In the genomic region with DNA sequence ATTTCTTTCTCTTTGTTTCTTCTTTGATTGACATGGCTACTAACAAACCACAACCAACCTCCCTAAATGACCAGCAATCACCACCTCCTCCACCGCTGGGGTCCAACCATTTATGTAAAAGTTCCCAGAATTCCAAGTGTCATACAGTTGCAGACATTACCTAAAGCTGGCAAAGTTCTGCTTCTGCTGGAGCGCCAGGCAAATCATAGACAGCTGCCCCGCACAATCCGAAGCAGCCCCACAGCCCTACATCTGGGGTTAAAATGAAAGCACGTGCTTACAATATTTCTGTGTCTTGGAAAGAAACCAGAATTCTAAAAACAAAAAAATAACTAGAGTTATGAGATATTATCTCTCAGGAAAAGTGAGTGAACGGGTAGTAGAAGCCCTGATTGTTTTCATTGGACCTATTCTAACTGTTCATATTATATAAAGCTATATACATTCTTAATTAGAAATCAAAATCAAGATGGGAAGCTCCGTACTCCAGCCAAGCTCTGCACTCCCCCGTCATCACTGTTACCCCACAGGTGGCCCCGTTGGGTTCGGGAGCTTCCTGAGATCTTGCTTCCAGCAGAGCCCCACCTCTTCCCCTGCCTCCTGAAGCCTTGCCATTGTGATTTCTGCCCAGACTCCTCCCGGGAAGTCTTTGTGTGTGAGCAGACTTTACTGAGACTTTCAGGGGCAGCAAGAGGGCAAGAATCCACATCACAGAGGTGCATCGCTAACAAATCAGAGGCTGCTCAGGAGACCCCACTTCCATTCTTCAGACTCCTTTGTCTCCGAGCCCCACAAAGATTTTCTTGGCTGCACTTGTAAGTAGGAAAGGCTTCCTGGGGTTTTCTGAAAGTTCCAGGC, we compare ENCODE assay signal across 8 mouse cellular contexts. TPM values are rescaled to one million over a fixed set of nuclear protein-coding genes. Genes with fewer than 3 reads are reported as not detected.
DNase-seq lines count a peak whose midpoint lies in the region; ATAC-seq and TF ChIP-seq lines count a peak whose summit lies in the region.

No protein-coding gene starts in this region.

- H3K4me3 ChIP-seq in lung, adult 2 months (replicated peaks; ENCODE audit: extremely low read depth, low read depth, low read length): no peak overlapping the region
- H3K4me3 ChIP-seq in heart, embryonic 14.5 days (ENCODE audit: control insufficient read depth in 1 of 2, insufficient read depth in 1 of 2, low read depth in 1 of 2, low read length in 2 of 2): peak overlapping the region; percentile 11 to 34
- H3K4me3 ChIP-seq in kidney, postnatal 0 days (replicated peaks; ENCODE audit: low read depth, low read length): peak overlapping the region; percentile 21
- H3K4me3 ChIP-seq in midbrain, embryonic 15.5 days: peak overlapping the region; percentile 2; the same call in 1 of the 2 replicates

- ATAC-seq in heart, embryonic 14.5 days (ENCODE audit: insufficient number of reproducible peaks, insufficient read depth, low FRiP score, low read depth): no peak
- ATAC-seq in kidney, postnatal 0 days (replicated peaks; ENCODE audit: low FRiP score, low read depth): no peak
- ATAC-seq in midbrain, embryonic 15.5 days (replicated peaks): no peak

- H3K4me1 ChIP-seq in lung, adult 2 months (ENCODE audit: control insufficient read depth, insufficient read depth, low read length): no peaks in the 10 kb centered on the region
- H3K4me1 ChIP-seq in heart, embryonic 14.5 days (ENCODE audit: control insufficient read depth in 2 of 2, insufficient read depth in 2 of 2, low read length in 2 of 2): peaks cover 3 to 6% of the 10 kb centered on the region in 2 experiments; a peak in 1 of 4 replicates
- H3K4me1 ChIP-seq in kidney, postnatal 0 days (replicated peaks; ENCODE audit: insufficient read depth, low read length): no peaks in the 10 kb centered on the region
- peaks cover 7% of the 10 kb centered on the region; the same call in 1 of the 2 replicates for H3K4me1 ChIP-seq in midbrain, embryonic 15.5 days

- H3K4me2 ChIP-seq in heart, embryonic 14.5 days (ENCODE audit: low read length): peak overlapping the region; percentile 62
- H3K4me2 ChIP-seq in kidney, postnatal 0 days (ENCODE audit: low read length): peak overlapping the region; percentile 54
- H3K4me2 ChIP-seq in midbrain, embryonic 15.5 days: peak overlapping the region; percentile 36

- peak overlapping the region in 1 of 2 experiments; percentile 46; a peak in 2 of 4 replicates for H3K27ac ChIP-seq in heart, embryonic 14.5 days (replicated peaks in 1 of 2; ENCODE audit: control insufficient read depth in 1 of 2, insufficient read depth in 1 of 2, low read depth in 2 of 2, low read length in 2 of 2)
- 0 out of 2 replicates have a peak overlapping the region, but pooled peaks have one; percentile 8 for H3K27ac ChIP-seq in kidney, postnatal 0 days
- H3K27ac ChIP-seq in midbrain, embryonic 15.5 days: no peak overlapping the region

- H3K9me3 ChIP-seq in heart, embryonic 14.5 days (ENCODE audit: control insufficient read depth, low read length): no peaks in the 10 kb centered on the region
- no peaks in the 10 kb centered on the region for H3K9me3 ChIP-seq in kidney, postnatal 0 days (replicated peaks; ENCODE audit: low read length)
- H3K9me3 ChIP-seq in midbrain, embryonic 15.5 days: no peaks in the 10 kb centered on the region

- no peaks in the 10 kb centered on the region for H3K27me3 ChIP-seq in heart, embryonic 14.5 days (ENCODE audit: control insufficient read depth, insufficient read depth, low read length)
- H3K27me3 ChIP-seq in kidney, postnatal 0 days (ENCODE audit: insufficient read depth, low read length): no peaks in the 10 kb centered on the region
- H3K27me3 ChIP-seq in midbrain, embryonic 15.5 days (replicated peaks): no peaks in the 10 kb centered on the region

- TF ChIP-seq CTCF in lung, adult 2 months (IDR thresholded peaks at IDR 0.05; ENCODE audit: insufficient read depth, low read length): no peak
- TF ChIP-seq CTCF in kidney, postnatal 0 days (IDR thresholded peaks at IDR 0.05; ENCODE audit: low read depth): no peak

- WGBS in lung, adult 2 months: 24% methylated on average over 13 of the region's 13 CpGs
- WGBS in heart, embryonic 14.5 days: 31% methylated on average over 13 of the region's 13 CpGs
- 32% methylated on average over 13 of the region's 13 CpGs for WGBS in kidney, postnatal 0 days
- WGBS in midbrain, embryonic 15.5 days: 29% methylated on average over 13 of the region's 13 CpGs

- no peaks in the 10 kb centered on the region for H3K36me3 ChIP-seq in heart, embryonic 14.5 days (ENCODE audit: control insufficient read depth, insufficient read depth, low read length)
- no peaks in the 10 kb centered on the region for H3K36me3 ChIP-seq in kidney, postnatal 0 days (ENCODE audit: insufficient read depth, low read length)
- H3K36me3 ChIP-seq in midbrain, embryonic 15.5 days (replicated peaks): no peaks in the 10 kb centered on the region

- H3K9ac ChIP-seq in heart, embryonic 14.5 days (ENCODE audit: low read length): peak overlapping the region; percentile 31; the same call in 1 of the 2 replicates
- peak overlapping the region; percentile 46; the same call in 1 of the 2 replicates for H3K9ac ChIP-seq in kidney, postnatal 0 days (ENCODE audit: low read depth, low read length)
- 0 out of 2 replicates have a peak overlapping the region, but pooled peaks have one; percentile 2 for H3K9ac ChIP-seq in midbrain, embryonic 15.5 days

- no peak for TF ChIP-seq POLR2A in lung, adult 2 months (IDR thresholded peaks at IDR 0.05; ENCODE audit: borderline replicate concordance, extremely low read depth, low read depth, low read length)

- peak; percentile 4 for DNase-seq in lung, adult 2 months
- no peak for DNase-seq in lung, postnatal 25 days (ENCODE audit: low spot score)
- DNase-seq in kidney, postnatal 0 days (ENCODE audit: low spot score): peak; percentile 37
- DNase-seq in thymus, postnatal 36 days: no peak
- DNase-seq in spleen, postnatal 14 days (ENCODE audit: low spot score in 2 of 2): no peak
- DNase-seq in T-cell, adult 2 months (ENCODE audit: low spot score): no peak

RNA-seq across cellular contexts. Expression of gene 4933402J07Rik, which starts 6.3 kb away (rescaled TPM):
- polyA plus RNA-seq in lung, adult 2 months (2012; rRNA removed): not detected in 2 replicates
- not detected in 2 replicates for polyA plus RNA-seq in heart, embryonic 14.5 days (2014; fragmentation: Nextera tagmentation; extraction: Ambion mirVana)
- polyA plus RNA-seq in kidney, postnatal 0 days (2015; fragmentation: Nextera tagmentation; extraction: Ambion mirVana): not detected in 2 replicates
- polyA plus RNA-seq in midbrain, embryonic 15.5 days (2015; fragmentation: Nextera tagmentation; extraction: Ambion mirVana): not detected in 2 replicates

Comparison
In these comparisons a context has a peak if more than half of its experiments do, and no peak if none do; other contexts are left out.
1. DNase-seq: peak in lung, adult 2 months (single experiment) and kidney, postnatal 0 days (single experiment); none in lung, postnatal 25 days (single experiment), thymus, postnatal 36 days (0 of 2), spleen, postnatal 14 days (0 of 2) and T-cell, adult 2 months (single experiment).
2. Peak in every context shown above with its lines, with median percentiles within 50 percentile points of each other: H3K4me2 ChIP-seq and H3K9ac ChIP-seq.